Mouse (Mus musculus): ENCODE results near the gene Trpm1. TPM values are rescaled to one million over a fixed set of nuclear protein-coding genes. Genes with fewer than 3 reads are reported as not detected.

Gene Trpm1
- polyA plus RNA-seq, 1 experiment from 2014 or later: 6.1 TPM

GRCm38 (mm10) chr7:64226339-64227194, 72.9 kb downstream of the Trpm1 start:
- no peaks in the 10 kb centered on the region for H3K27me3 ChIP-seq (ENCODE audit: low read depth, poor library complexity, severe bottlenecking)
- H3K9me3 ChIP-seq (replicated peaks): no peaks in the 10 kb centered on the region
- DNase-seq (ENCODE audit: low spot score): peak; percentile 19
- H3K4me3 ChIP-seq: no peak overlapping the region
- H3K36me3 ChIP-seq: no peaks in the 10 kb centered on the region
- WGBS: 80% methylated on average over 27 of the region's 27 CpGs
- 0 out of 2 replicates have a peak, but pooled peaks cover 2% of the 10 kb centered on the region for H3K4me1 ChIP-seq
- H3K27ac ChIP-seq (replicated peaks): peak overlapping the region; percentile 65

- 93% methylated on average over 5 of the region's 5 CpGs for WGBS
- H3K36me3 ChIP-seq: no peaks in the 10 kb centered on the region
- DNase-seq (ENCODE audit: low spot score): no peak
Measured at GRCm38 (mm10) chr7:64227586-64227985, 74.0 kb downstream of the Trpm1 start.

GRCm38 (mm10) chr7:64228300-64228699, 74.7 kb downstream of the Trpm1 start:
- H3K27me3 ChIP-seq (ENCODE audit: low read depth, poor library complexity, severe bottlenecking): no peaks in the 10 kb centered on the region
- DNase-seq (ENCODE audit: low spot score): no peak
- H3K27ac ChIP-seq (replicated peaks): no peak overlapping the region
- 0 out of 2 replicates have a peak, but pooled peaks cover 3% of the 10 kb centered on the region for H3K4me1 ChIP-seq
- no peaks in the 10 kb centered on the region for H3K36me3 ChIP-seq
- 96% methylated on average over 2 of the region's 2 CpGs for WGBS
- no peaks in the 10 kb centered on the region for H3K9me3 ChIP-seq (replicated peaks)
- H3K4me3 ChIP-seq: no peak overlapping the region

More at GRCm38 (mm10) chr7:64227586-64227985, 74.0 kb downstream of the Trpm1 start:
- H3K9me3 ChIP-seq (replicated peaks): no peaks in the 10 kb centered on the region
- H3K27ac ChIP-seq (replicated peaks): no peak overlapping the region
- H3K4me1 ChIP-seq: 0 out of 2 replicates have a peak, but pooled peaks cover 2% of the 10 kb centered on the region
- no peaks in the 10 kb centered on the region for H3K27me3 ChIP-seq (ENCODE audit: low read depth, poor library complexity, severe bottlenecking)
- H3K4me3 ChIP-seq: no peak overlapping the region

GRCm38 (mm10) chr7:64229911-64230310, 76.3 kb downstream of the Trpm1 start:
- no peak overlapping the region for H3K4me3 ChIP-seq
- no peaks in the 10 kb centered on the region for H3K36me3 ChIP-seq
- no peaks in the 10 kb centered on the region for H3K9me3 ChIP-seq (replicated peaks)
- WGBS: 95% methylated on average over 8 of the region's 8 CpGs
- no peaks in the 10 kb centered on the region for H3K27me3 ChIP-seq (ENCODE audit: low read depth, poor library complexity, severe bottlenecking)
- H3K4me1 ChIP-seq: 0 out of 2 replicates have a peak, but pooled peaks cover 6% of the 10 kb centered on the region
- H3K27ac ChIP-seq (replicated peaks): no peak overlapping the region
- no peak for DNase-seq (ENCODE audit: low spot score)

GRCm38 (mm10) chr7:64231001-64231400, 77.4 kb downstream of the Trpm1 start:
- H3K27ac ChIP-seq (replicated peaks): no peak overlapping the region
- no peak overlapping the region for H3K4me3 ChIP-seq
- DNase-seq (ENCODE audit: low spot score): no peak
- H3K36me3 ChIP-seq: no peaks in the 10 kb centered on the region
- H3K9me3 ChIP-seq (replicated peaks): no peaks in the 10 kb centered on the region
- H3K4me1 ChIP-seq: 0 out of 2 replicates have a peak, but pooled peaks cover 6% of the 10 kb centered on the region
- H3K27me3 ChIP-seq (ENCODE audit: low read depth, poor library complexity, severe bottlenecking): no peaks in the 10 kb centered on the region
- 95% methylated on average over 1 of the region's 1 CpGs for WGBS

- DNase-seq (ENCODE audit: low spot score): no peak
- no peaks in the 10 kb centered on the region for H3K27me3 ChIP-seq (ENCODE audit: low read depth, poor library complexity, severe bottlenecking)
- H3K4me1 ChIP-seq: 0 out of 2 replicates have a peak, but pooled peaks cover 4% of the 10 kb centered on the region
- H3K27ac ChIP-seq (replicated peaks): no peak overlapping the region
- no peaks in the 10 kb centered on the region for H3K9me3 ChIP-seq (replicated peaks)
- WGBS: 57% methylated on average over 2 of the region's 2 CpGs
- H3K36me3 ChIP-seq: no peaks in the 10 kb centered on the region
- H3K4me3 ChIP-seq: no peak overlapping the region
Measured at GRCm38 (mm10) chr7:64231996-64232395, 78.4 kb downstream of the Trpm1 start.

GRCm38 (mm10) chr7:64234310-64234820, 80.7 kb downstream of the Trpm1 start:
- Histone ChIP-seq H3K4me1 (0 out of 2 replicates have a peak, but pooled peaks cover 4% of the 10 kb centered on the region), H3K36me3 (no peaks in the 10 kb centered on the region), H3K9me3 (replicated peaks) (no peaks in the 10 kb centered on the region), H3K4me3 (no peak overlapping the region), H3K27me3 (ENCODE audit: low read depth, poor library complexity, severe bottlenecking) (no peaks in the 10 kb centered on the region), H3K27ac (replicated peaks) (no peak overlapping the region)
- DNase-seq (ENCODE audit: low spot score): no peak
- WGBS: 88% methylated on average over 5 of the region's 5 CpGs

GRCm38 (mm10) chr7:64236521-64236920, 82.9 kb downstream of the Trpm1 start:
- Histone ChIP-seq H3K27ac (replicated peaks) (no peak overlapping the region), H3K9me3 (replicated peaks) (no peaks in the 10 kb centered on the region), H3K36me3 (no peaks in the 10 kb centered on the region), H3K4me3 (no peak overlapping the region), H3K4me1 (0 out of 2 replicates have a peak, but pooled peaks cover 4% of the 10 kb centered on the region), H3K27me3 (ENCODE audit: low read depth, poor library complexity, severe bottlenecking) (no peaks in the 10 kb centered on the region)
- no peak for DNase-seq (ENCODE audit: low spot score)
- 77% methylated on average over 4 of the region's 4 CpGs for WGBS

- Histone ChIP-seq H3K4me3 (no peak overlapping the region), H3K9me3 (replicated peaks) (no peaks in the 10 kb centered on the region), H3K4me1 (0 out of 2 replicates have a peak, but pooled peaks cover 4% of the 10 kb centered on the region), H3K36me3 (no peaks in the 10 kb centered on the region), H3K27me3 (ENCODE audit: low read depth, poor library complexity, severe bottlenecking) (no peaks in the 10 kb centered on the region), H3K27ac (replicated peaks) (no peak overlapping the region)
- whole genome bisulfite sequencing: 92% methylated on average over 8 of the region's 8 CpGs
- no peak for DNase-seq (ENCODE audit: low spot score)
Measured at GRCm38 (mm10) chr7:64237747-64238146, 84.1 kb downstream of the Trpm1 start.

GRCm38 (mm10) chr7:64238410-64239086, 84.9 kb downstream of the Trpm1 start:
- H3K4me1 ChIP-seq: 0 out of 2 replicates have a peak, but pooled peaks cover 1% of the 10 kb centered on the region
- H3K27me3 ChIP-seq (ENCODE audit: low read depth, poor library complexity, severe bottlenecking): no peaks in the 10 kb centered on the region
- H3K36me3 ChIP-seq: no peaks in the 10 kb centered on the region
- no peak overlapping the region for H3K4me3 ChIP-seq
- 91% methylated on average over 7 of the region's 7 CpGs for WGBS
- no peaks in the 10 kb centered on the region for H3K9me3 ChIP-seq (replicated peaks)
- no peak for DNase-seq (ENCODE audit: low spot score)
- no peak overlapping the region for H3K27ac ChIP-seq (replicated peaks)

GRCm38 (mm10) chr7:64239138-64239805, 85.6 kb downstream of the Trpm1 start:
- H3K4me3 ChIP-seq: no peak overlapping the region
- no peaks in the 10 kb centered on the region for H3K27me3 ChIP-seq (ENCODE audit: low read depth, poor library complexity, severe bottlenecking)
- no peak for DNase-seq (ENCODE audit: low spot score)
- WGBS: 92% methylated on average over 9 of the region's 9 CpGs
- no peaks in the 10 kb centered on the region for H3K36me3 ChIP-seq
- no peaks in the 10 kb centered on the region for H3K4me1 ChIP-seq
- H3K9me3 ChIP-seq (replicated peaks): no peaks in the 10 kb centered on the region
- no peak overlapping the region for H3K27ac ChIP-seq (replicated peaks)

GRCm38 (mm10) chr7:64239806-64240315, 86.2 kb downstream of the Trpm1 start:
- WGBS: 87% methylated on average over 4 of the region's 4 CpGs
- Histone ChIP-seq H3K9me3 (replicated peaks) (no peaks in the 10 kb centered on the region), H3K4me1 (no peaks in the 10 kb centered on the region), H3K27me3 (ENCODE audit: low read depth, poor library complexity, severe bottlenecking) (no peaks in the 10 kb centered on the region), H3K27ac (replicated peaks) (no peak overlapping the region), H3K36me3 (no peaks in the 10 kb centered on the region), H3K4me3 (no peak overlapping the region)
- no peak for DNase-seq (ENCODE audit: low spot score)

Data from midbrain, embryonic 10.5 days (tissue).